Mouse (Mus musculus): ENCODE data around the gene Prrt1. TPM values are rescaled to one million over a fixed set of nuclear protein-coding genes. Genes with fewer than 3 reads are reported as not detected.

Gene Prrt1
- polyA plus RNA-seq, 2 experiments = 0.04 TPM; not detected in 1

GRCm38 (mm10) chr17:34591994-34592375 is 37.3 kb upstream of the Prrt1 start:
- Histone ChIP-seq H3K4me3 (ENCODE audit: insufficient read depth in 1 of 2, low read depth in 2 of 2, low read length in 2 of 2) (peak overlapping the region; percentile 62 to 74), H3K36me3 (replicated peaks; ENCODE audit: control insufficient read depth, insufficient read depth, low read depth) (no peaks in the 10 kb centered on the region), H3K27me3 (ENCODE audit: control insufficient read depth, insufficient read depth, low read length) (no peaks in the 10 kb centered on the region), H3K4me2 (ENCODE audit: low read depth) (peak overlapping the region; percentile 86), H3K9me3 (ENCODE audit: control insufficient read depth, low read length) (no peaks in the 10 kb centered on the region), H3K4me1 (replicated peaks; ENCODE audit: control insufficient read depth in 2 of 2, insufficient read depth in 2 of 2, low read length in 1 of 2) (peaks cover 21 to 29% of the 10 kb centered on the region in 2 experiments), H3K9ac (replicated peaks) (peak overlapping the region; percentile 87), H3K27ac (peak overlapping the region; percentile 50)
- ATAC-seq (ENCODE audit: insufficient read depth) = peak; percentile 60
- no peak for TF ChIP-seq CTCF (IDR thresholded peaks at IDR 0.05; ENCODE audit: low read depth)
- no peak for TF ChIP-seq EP300 (IDR thresholded peaks at IDR 0.05; ENCODE audit: low read depth)
- under 1% methylated on average over 34 of the region's 35 CpGs for WGBS (ENCODE audit: insufficient replicate concordance)
- DNase-seq (ENCODE audit: low read depth in 3 of 3, low spot score in 3 of 3) = peak; percentile 68 to 71 (median 71)

DNA sequence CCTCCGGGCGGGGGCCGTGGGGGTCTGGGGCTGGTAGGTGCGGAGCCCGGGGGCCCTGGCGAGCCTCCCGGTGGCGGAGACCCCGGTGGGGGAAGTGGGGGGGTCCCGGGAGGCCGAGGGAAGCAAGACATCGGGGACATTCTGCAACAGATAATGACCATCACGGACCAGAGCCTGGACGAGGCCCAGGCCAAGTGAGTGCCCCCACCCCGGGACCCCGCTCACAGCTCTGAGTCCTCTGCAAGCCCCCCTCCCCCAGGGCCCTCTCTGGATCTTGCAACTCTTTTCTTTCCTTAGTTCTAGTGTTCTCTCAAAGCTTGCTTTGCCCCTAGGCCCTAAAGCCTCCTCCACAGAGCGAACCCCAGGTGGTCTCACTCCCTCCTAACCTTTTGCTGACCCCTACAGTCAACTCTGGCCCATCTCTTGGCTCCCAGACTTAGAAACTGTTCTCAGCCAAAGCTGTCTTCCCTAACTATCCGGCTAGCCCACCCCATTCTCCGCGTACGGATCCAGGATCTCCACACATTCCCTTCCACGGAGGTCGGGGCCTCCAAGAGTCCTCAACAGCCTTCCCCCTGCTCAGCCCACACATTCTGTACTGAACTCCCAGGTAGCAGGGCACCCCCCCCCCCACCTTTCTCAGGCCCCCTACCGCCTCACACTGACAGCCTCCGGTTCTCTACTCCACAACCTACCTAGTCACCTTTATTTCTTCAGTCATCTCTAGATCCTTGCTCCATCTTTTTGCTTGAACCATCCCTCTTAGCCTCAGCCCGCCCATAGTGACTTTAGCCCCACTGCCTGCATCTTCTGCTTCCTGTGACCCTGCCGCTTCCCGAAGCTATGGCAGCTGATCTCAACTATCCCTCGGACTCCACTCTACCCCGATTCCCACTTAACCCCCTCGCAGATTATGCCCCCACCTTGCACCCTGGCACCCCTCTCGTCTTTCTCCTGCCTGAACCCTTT is 36.5 kb upstream of the Prrt1 start:
- ATAC-seq (ENCODE audit: insufficient read depth) (no peak), DNase-seq (ENCODE audit: low read depth in 3 of 3, low spot score in 3 of 3) (no peak)
- Histone ChIP-seq H3K4me3 (ENCODE audit: insufficient read depth in 1 of 2, low read depth in 2 of 2, low read length in 2 of 2) (peak overlapping the region; percentile 50 to 74), H3K4me1 (replicated peaks; ENCODE audit: control insufficient read depth in 2 of 2, insufficient read depth in 2 of 2, low read length in 1 of 2) (peaks cover 21 to 31% of the 10 kb centered on the region in 2 experiments), H3K27me3 (ENCODE audit: control insufficient read depth, insufficient read depth, low read length) (no peaks in the 10 kb centered on the region), H3K9ac (replicated peaks) (peak overlapping the region; percentile 87), H3K4me2 (ENCODE audit: low read depth) (peak overlapping the region; percentile 86), H3K27ac (peak overlapping the region; percentile 50), H3K9me3 (ENCODE audit: control insufficient read depth, low read length) (no peaks in the 10 kb centered on the region), H3K36me3 (replicated peaks; ENCODE audit: control insufficient read depth, insufficient read depth, low read depth) (no peaks in the 10 kb centered on the region)
- WGBS (ENCODE audit: insufficient replicate concordance) = 3% methylated on average over 32 of the region's 32 CpGs
- TF ChIP-seq CTCF (IDR thresholded peaks at IDR 0.05; ENCODE audit: low read depth) (no peak), EP300 (IDR thresholded peaks at IDR 0.05; ENCODE audit: low read depth) (no peak)

- Histone ChIP-seq H3K27me3 (ENCODE audit: control insufficient read depth, insufficient read depth, low read length) (no peaks in the 10 kb centered on the region), H3K27ac (no peak overlapping the region), H3K4me1 (replicated peaks; ENCODE audit: control insufficient read depth in 2 of 2, insufficient read depth in 2 of 2, low read length in 1 of 2) (peaks cover 12 to 27% of the 10 kb centered on the region in 2 experiments), H3K36me3 (replicated peaks; ENCODE audit: control insufficient read depth, insufficient read depth, low read depth) (no peaks in the 10 kb centered on the region), H3K4me3 (ENCODE audit: insufficient read depth in 1 of 2, low read depth in 2 of 2, low read length in 2 of 2) (peak overlapping the region; percentile 50 to 74; a peak in 3 of 4 replicates), H3K9ac (replicated peaks) (no peak overlapping the region), H3K9me3 (ENCODE audit: control insufficient read depth, low read length) (no peaks in the 10 kb centered on the region), H3K4me2 (ENCODE audit: low read depth) (peak overlapping the region; percentile 86)
- ATAC-seq (ENCODE audit: insufficient read depth) (no peak), DNase-seq (ENCODE audit: low read depth in 3 of 3, low spot score in 3 of 3) (no peak)
- TF ChIP-seq EP300 (IDR thresholded peaks at IDR 0.05; ENCODE audit: low read depth) (no peak), CTCF (IDR thresholded peaks at IDR 0.05; ENCODE audit: low read depth) (no peak)
- WGBS (ENCODE audit: insufficient replicate concordance) = 75% methylated on average over 33 of the region's 34 CpGs
Measured at GRCm38 (mm10) chr17:34593752-34594525, 35.4 kb upstream of the Prrt1 start.

- H3K9ac ChIP-seq (replicated peaks) = no peak overlapping the region
- TF ChIP-seq CTCF (IDR thresholded peaks at IDR 0.05; ENCODE audit: low read depth) = no peak
- no peak for TF ChIP-seq EP300 (IDR thresholded peaks at IDR 0.05; ENCODE audit: low read depth)
- H3K4me2 ChIP-seq (ENCODE audit: low read depth) = no peak overlapping the region
- no peaks in the 10 kb centered on the region for H3K27me3 ChIP-seq (ENCODE audit: control insufficient read depth, insufficient read depth, low read length)
- H3K27ac ChIP-seq = no peak overlapping the region
- H3K36me3 ChIP-seq (replicated peaks; ENCODE audit: control insufficient read depth, insufficient read depth, low read depth) = peaks cover 7% of the 10 kb centered on the region
- H3K9me3 ChIP-seq (ENCODE audit: control insufficient read depth, low read length) = no peaks in the 10 kb centered on the region
- ATAC-seq (ENCODE audit: insufficient read depth) = no peak
- no peak overlapping the region for H3K4me3 ChIP-seq (ENCODE audit: insufficient read depth in 1 of 2, low read depth in 2 of 2, low read length in 2 of 2)
- DNase-seq (ENCODE audit: low read depth in 3 of 3, low spot score in 3 of 3) = no peak
- WGBS (ENCODE audit: insufficient replicate concordance) = 76% methylated on average over 8 of the region's 8 CpGs
- peaks cover 6 to 12% of the 10 kb centered on the region in 2 experiments for H3K4me1 ChIP-seq (replicated peaks; ENCODE audit: control insufficient read depth in 2 of 2, insufficient read depth in 2 of 2, low read length in 1 of 2)
Measured at GRCm38 (mm10) chr17:34596098-34596497, 33.2 kb upstream of the Prrt1 start.
